Mouse (Mus musculus) liver, adult 2 months (tissue): Measurements from ENCODE around the gene Fgfr3.

Experiments
- CTCF ChIP-seq: fragments of 200-500 bp; IDR thresholded peaks from 2 replicates; pipeline ENCODE4 v1.5.1; 2011; ENCODE audit warnings: low read depth, low read length, control low read depth
- POLR2A ChIP-seq: fragments of 200-500 bp; IDR thresholded peaks from 2 replicates; pipeline ENCODE4 v1.6.1; 2011; ENCODE audit warnings: low read length, control low read depth; ENCODE audit not compliant: insufficient read depth; ENCODE audit errors: extremely low read depth

DNA sequence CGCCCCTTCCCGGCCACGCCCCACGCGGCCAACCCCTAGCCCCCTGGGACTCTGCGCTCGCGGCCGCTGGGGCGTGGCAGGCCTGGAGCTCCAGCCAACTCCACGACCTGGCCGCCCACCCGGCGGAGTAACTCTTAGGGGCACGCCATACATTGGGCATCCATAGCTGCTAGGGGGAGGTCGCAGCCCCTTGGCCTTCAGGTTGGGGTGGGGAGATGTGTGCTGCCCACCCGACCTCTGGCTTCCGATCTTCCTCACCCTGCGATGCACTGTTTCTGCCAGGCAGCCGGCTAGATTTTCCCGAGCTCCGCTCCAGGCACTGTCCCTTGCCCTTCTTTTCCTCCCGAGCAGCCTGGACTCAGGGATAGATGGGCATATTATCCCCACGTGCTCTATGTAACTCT is 25.8 kb upstream of the Fgfr3 start:
- TF ChIP-seq POLR2A, result no peak
- TF ChIP-seq CTCF, result no peak
